Mouse (Mus musculus) B cell, adult 62 days (primary cell): ENCODE data around the gene Saa2. TPM values are rescaled to one million over a fixed set of nuclear protein-coding genes. Genes with fewer than 3 reads are reported as not detected.

ENCODE experiments used
- total RNA-seq: library from RNA; stranded (reverse); gene quantifications from 4 replicates; pipeline ENCODE4 v1.2.4, GENCODE M21; 2023

Gene Saa2
- not detected in 4 replicates for total RNA-seq

DNA sequence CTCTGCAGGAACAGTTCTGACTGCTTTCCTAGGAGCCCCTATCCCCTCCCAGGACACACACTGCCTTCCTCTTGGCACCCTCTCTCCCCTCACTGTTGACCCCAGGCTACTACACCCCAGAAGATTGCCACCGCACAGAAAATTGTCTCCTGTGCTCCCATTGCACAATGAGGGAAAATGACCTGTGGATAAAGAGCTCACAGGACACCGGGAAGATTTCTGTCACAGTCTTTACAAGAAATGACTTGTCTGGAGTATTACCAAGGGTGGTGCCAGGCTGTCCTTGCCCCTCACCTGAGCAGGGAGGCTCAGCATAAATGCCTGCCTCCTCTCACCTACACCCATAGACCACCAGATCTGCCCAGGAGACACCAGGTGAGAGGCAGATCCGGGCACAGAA, at the start of gene Saa2:
Saa2 (plus strand) TSS at position 301 of the 400 bp plus-strand sequence.

DNA sequence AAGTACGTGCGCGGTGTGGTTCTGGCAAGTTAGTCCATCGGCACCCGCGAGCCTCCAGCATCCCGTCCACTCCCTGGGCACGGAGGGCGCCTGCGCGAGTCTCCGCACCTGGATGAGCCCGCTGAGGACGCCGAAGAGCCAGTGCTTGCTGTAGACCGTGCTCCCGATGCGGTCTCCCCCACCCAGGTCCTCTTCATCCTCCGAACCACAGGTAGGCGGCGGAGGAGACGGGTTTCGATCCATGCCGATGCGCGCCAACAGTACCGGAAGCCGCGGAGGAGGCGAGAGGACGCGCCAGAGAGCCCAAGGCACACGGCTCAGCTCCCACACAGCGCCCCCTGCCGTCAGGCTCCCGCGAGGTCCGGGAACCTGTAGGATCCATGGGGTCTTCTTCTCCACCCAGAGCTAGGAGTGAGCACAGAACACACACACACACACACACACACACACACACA, 41.2 kb upstream of the Saa2 start, which contains the start of gene Saal1:
Saal1 (minus strand) TSS at position 291 of the 455 bp plus-strand sequence.

DNA sequence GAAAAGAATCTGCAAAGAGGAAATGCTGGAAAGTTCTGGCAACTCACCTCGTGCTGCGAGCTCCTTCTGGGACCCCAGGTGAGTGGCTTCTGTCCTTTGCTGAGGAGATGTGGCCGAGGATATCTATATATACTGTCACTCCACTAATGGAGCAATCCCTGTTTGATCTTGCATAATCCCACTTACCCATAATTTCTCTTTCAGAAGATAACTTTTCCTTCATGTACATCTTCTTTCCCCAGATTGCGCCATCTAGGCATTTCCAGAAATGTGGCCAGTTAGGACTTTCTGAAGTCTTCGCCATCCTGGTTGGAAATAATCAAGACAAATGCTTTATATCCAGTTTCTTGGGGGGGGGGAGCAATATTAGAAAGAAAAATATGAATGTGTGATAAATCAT, 36.0 kb upstream of the Saa2 start, which contains the start of gene Saa3:
Saa3 (minus strand) TSS at position 101 of the 400 bp plus-strand sequence.

DNA sequence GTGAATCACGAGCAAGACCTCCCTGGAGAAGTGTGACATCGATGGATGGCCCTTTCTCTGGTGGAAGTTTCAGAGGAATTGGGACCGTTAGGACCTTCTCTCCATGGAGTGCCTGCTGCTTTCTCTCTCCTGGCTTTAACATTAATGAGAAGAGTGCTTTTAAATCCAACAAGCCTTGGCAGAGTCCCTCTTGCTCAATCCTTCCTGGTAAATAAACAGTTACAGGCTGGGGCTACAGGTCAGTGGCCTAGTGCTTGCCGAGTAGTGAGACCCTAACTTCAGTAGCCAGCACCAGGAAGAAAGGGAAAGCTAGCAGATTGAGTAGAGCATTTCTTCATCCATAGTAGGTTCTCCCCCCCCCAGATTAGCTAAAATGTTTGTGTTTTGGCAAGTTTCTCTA, 19.1 kb upstream of the Saa2 start, which contains the start of gene Saa4:
Saa4 (minus strand) TSS at position 146 of the 400 bp plus-strand sequence.

DNA sequence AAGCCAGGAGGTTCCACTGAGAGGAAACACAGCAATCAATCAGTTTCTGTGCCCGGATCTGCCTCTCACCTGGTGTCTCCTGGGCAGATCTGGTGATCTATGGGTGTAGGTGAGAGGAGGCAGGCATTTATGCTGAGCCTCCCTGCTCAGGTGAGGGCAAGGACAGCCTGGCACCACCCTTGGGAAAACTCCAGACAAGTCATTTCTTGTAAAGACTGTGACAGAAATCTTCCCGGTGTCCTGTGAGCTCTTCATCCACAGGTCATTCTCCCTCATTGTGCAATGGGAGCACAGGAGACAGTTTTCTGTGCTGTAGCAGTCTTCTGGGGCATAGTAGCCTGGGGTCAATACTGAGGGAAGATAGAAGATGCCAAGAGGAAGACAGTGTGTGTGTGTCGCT, 8.7 kb upstream of the Saa2 start, which contains the start of gene Saa1:
Saa1 (minus strand) TSS at position 101 of the 400 bp plus-strand sequence.

DNA sequence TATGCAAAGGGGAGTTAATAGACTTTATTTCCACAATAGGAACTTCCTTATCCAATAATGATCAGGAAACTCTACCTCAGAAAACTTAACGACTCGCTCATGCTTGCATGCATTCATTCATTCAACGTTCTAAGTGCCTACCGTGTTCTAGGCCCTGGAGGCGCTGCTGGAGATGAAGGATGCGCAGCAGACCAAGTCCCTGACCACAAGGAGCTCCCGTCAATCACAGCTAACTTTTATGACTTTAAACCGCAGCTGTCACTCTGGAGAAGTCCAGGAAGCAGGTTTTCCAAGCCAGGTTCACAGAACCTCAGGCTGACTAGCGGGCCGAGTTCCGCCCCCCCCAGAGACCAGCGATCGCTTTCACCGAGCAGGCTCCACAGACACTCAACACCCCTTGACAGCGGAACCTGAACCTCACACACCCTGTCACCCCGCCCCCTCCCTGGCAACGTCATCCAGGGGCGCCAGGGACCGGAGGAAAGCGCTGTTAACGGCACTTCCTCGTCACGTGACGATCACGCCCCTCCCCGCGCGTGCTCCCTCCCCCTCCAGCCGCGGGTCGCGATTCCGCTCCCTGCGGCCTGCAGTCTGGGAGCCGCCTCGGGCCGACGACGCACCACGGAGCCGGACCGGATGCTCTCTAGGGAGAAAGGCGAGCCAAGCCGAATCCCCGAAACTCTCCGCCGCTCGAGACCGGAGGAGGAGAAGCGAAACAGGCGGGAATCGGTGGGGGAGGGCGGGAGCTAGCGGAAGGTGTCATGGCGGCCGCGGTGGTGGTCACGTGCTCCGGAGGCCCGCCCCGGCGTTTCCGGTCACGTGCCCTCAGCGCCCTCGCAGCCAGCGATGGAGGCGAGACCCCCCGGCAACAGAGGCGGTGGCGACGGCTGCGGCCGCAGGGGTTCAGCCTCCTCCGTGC, 44.0 kb downstream of the Saa2 start, which contains the start of the genes Hps5 and Gtf2h1:
Hps5 (minus strand) TSS at position 778 of the 919 bp plus-strand sequence.
Gtf2h1 (plus strand) TSS at position 817 of the 919 bp plus-strand sequence.

Other genes starting within 250 kb of the Saa2 start
- 25.4 to 29.7 TPM (median 27.2 TPM) in 4 replicates for gene Sergef, start 112.0 kb upstream of the Saa2 start, total RNA-seq
- not detected in 4 replicates for gene Tph1, start 79.3 kb upstream of the Saa2 start, total RNA-seq
- gene Saal1, start 41.1 kb upstream of the Saa2 start, total RNA-seq: 13.7 to 17.4 TPM (median 15.1 TPM) in 4 replicates
- gene Saa3, start 36.1 kb upstream of the Saa2 start, total RNA-seq: 0.26 to 2.0 TPM in 2 of 4 replicates, not detected in the others
- not detected in 4 replicates for gene Saa4, start 19.2 kb upstream of the Saa2 start, total RNA-seq
- not detected in 4 replicates for gene Saa1, start 8.8 kb upstream of the Saa2 start, total RNA-seq
- 57.9 to 68.5 TPM (median 62.8 TPM) in 4 replicates for gene Hps5, start 44.3 kb downstream of the Saa2 start, total RNA-seq
- gene Gtf2h1, start 44.3 kb downstream of the Saa2 start, total RNA-seq: 55.6 to 71.2 TPM (median 62.9 TPM) in 4 replicates
- 151 to 165 TPM (median 159 TPM) in 4 replicates for gene Ldha, start 89.7 kb downstream of the Saa2 start, total RNA-seq
- gene Ldhc, start 109.4 kb downstream of the Saa2 start, total RNA-seq: not detected in 4 replicates
- 54.4 to 67.3 TPM (median 57.4 TPM) in 4 replicates for gene Tsg101, start 168.2 kb downstream of the Saa2 start, total RNA-seq
- gene Uevld, start 206.7 kb downstream of the Saa2 start, total RNA-seq: 4.9 to 8.7 TPM (median 6.4 TPM) in 4 replicates
- gene Gm9999, start 231.8 kb downstream of the Saa2 start, total RNA-seq: not detected in 4 replicates